In genomic region chr17:35538476-35538875, GRCm38 (mm10) we compare ENCODE assay signal across 23 mouse cellular contexts. TPM values are rescaled to one million over a fixed set of nuclear protein-coding genes. Genes with fewer than 3 reads are reported as not detected.
"Had no signal": no experiment of that assay in that cellular context is flagged by ENCODE, and none has a peak within 500 bp of the region (broad histone marks: within the 10 kb centered on the region; RNA-seq: fewer than 3 reads in every experiment).

No protein-coding gene starts in this region.

- H3K4me3 ChIP-seq: neural tube, embryonic 12.5 days; neural tube, embryonic 13.5 days; neural tube, embryonic 15.5 days; stomach, embryonic 15.5 days had no signal

- H3K9ac ChIP-seq: neural tube, embryonic 12.5 days; neural tube, embryonic 13.5 days; neural tube, embryonic 15.5 days; stomach, embryonic 15.5 days had no signal

- H3K4me1 ChIP-seq: neural tube, embryonic 12.5 days; stomach, embryonic 15.5 days had no signal

- H3K4me2 ChIP-seq: neural tube, embryonic 12.5 days; neural tube, embryonic 13.5 days; neural tube, embryonic 15.5 days; stomach, embryonic 15.5 days had no signal

- H3K27ac ChIP-seq: neural tube, embryonic 12.5 days; neural tube, embryonic 13.5 days; neural tube, embryonic 15.5 days; stomach, embryonic 15.5 days; stomach, postnatal 0 days had no signal

- H3K27me3 ChIP-seq: neural tube, embryonic 12.5 days; neural tube, embryonic 13.5 days; neural tube, embryonic 15.5 days; stomach, embryonic 15.5 days had no signal

- H3K9me3 ChIP-seq: neural tube, embryonic 12.5 days; neural tube, embryonic 13.5 days; neural tube, embryonic 15.5 days; stomach, embryonic 15.5 days had no signal

- DNase-seq: retina, postnatal 1 day; right cerebral cortex, adult 18-20 months; right cerebral cortex, postnatal 14 days; right cerebral cortex, postnatal 25 days; right cerebral cortex, postnatal 4 days; spleen, adult 18-20 months; thymus, adult 18-20 months; thymus, adult 2 months; thymus, postnatal 14 days; thymus, postnatal 25 days; thymus, postnatal 36 days; thymus, postnatal 4 days had no signal

- H3K36me3 ChIP-seq: neural tube, embryonic 12.5 days; neural tube, embryonic 13.5 days; neural tube, embryonic 15.5 days; stomach, embryonic 15.5 days had no signal

RNA-seq across cellular contexts. Expression of gene Cdsn, which starts 13.5 kb away (rescaled TPM):
- polyA plus RNA-seq: neural tube, embryonic 12.5 days; neural tube, embryonic 13.5 days had no signal

RNA-seq across cellular contexts. Expression of gene 2300002M23Rik, which starts 28.8 kb away (rescaled TPM):
- polyA plus RNA-seq: neural tube, embryonic 12.5 days; neural tube, embryonic 13.5 days; neural tube, embryonic 14.5 days; neural tube, embryonic 15.5 days; small intestine, adult 2 months; spleen, adult 2 months; stomach, embryonic 14.5 days; testis, adult 2 months; urinary bladder, adult 2 months had no signal
